Mouse (Mus musculus): Measurements from ENCODE around the gene Mccc2.
"Not testable (repeated sequence)": the region's sequence is repeated elsewhere in the genome, so short reads cannot be mapped to it uniquely, and the experiment has no call there.

Mccc2 gene

DNA sequence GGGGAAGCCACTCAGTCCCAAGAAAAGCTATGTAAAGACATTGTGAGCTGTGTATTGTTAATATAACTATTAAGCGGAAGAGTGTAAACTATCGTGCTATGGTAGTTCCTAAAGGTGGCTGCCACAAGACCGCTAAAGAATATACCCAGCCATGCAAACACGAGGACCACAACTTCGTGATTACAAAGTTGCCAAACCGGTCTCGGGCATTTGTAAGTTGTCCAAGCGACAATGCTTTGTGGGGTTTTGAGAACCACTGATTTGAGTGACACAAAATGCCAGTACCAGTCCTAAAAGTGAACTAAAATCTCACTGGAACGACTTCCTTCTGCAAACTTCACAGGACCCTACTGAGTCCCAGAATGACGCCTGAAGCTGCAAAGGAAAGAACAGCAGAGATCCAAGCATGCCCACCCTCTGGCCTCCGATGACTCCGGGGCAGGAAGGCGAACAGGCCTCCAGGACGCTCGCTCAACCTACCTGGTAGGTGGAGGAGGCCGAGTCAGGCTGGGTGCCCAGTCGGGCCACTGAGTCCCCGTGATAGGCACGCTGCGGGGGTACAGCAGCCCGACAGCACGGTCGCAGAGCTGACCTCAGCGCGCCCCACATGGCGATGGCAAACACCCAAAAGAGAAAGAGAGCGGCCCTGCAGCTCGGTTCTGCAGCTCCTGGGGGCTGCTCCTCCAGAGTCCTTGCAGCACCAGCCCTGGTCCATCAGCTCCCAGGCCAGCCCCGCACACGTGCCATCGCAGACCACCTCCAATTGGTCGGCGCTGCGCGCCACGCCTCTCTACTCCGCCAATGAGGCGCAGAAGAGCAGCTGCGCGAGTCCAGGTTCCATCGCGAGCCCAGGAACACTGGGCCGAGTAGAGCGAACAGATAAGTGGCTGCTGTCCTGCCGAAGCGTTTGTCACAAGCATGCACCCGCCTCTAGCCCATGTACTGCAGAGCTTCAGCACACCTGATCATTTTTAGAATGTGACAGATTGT is at the start of gene Mccc2:
Mccc2 (minus strand) TSS at position 734 of the 990 bp plus-strand sequence.
- DNase-seq = peak; percentile 86 to 89

DNA sequence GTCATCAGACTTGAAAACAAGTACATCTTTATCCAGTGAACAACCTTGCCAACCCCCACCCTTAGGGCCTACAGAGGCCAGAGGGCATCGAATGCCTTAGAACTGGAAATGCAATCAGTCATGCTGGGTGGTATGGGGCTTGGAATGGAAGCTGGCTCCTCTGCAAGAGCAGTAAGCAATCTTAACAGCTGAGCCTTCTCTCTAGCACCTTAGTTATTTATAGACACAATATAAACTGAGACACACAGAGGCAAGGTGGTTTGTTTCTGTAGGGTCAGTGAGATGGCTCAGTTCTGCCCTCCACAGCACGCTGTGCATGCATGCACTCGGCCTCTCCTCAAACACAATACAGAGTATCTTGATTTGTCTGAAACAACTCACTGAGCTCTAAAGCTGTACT is 48.5 kb upstream of the Mccc2 start:
- no peak for DNase-seq

DNA sequence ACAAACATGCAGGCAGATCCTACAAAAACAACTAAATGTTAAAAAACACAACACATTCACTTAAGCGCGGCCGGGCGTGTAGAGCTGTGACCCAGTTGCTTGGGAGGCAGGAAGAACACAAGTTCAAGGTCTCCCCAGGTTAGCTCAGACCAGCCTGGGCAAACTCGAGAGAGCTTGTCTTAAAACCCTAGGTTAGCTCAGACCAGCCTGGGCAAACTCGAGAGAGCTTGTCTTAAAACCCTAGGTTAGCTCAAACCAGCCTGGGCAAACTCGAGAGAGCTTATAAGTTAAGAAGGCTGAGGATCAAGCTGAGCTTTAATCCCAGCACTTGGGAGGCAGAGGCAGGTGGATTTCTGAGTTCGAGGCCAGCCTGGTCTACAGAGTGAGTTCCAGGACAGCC is 42.3 kb upstream of the Mccc2 start:
- DNase-seq = not testable (repeated sequence)

DNA sequence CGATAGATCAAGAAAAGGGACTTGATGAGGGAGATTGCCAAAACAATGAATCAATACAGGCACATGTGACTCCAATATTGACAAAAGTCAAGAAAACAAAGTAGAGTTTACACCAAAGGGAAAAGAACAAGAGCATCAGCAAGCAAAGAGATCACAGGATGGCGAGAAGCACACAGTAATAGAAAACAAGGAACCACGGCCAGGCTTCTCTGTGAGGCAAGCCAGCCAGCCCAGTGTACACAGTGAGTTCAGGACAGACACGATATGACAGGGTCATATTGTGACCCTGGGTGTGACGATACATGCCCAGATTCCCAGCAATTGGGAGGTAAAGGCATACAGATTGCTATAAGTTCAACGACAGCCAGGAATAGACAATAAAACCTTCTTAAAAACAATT is 10.6 kb upstream of the Mccc2 start:
- DNase-seq = no peak

DNA sequence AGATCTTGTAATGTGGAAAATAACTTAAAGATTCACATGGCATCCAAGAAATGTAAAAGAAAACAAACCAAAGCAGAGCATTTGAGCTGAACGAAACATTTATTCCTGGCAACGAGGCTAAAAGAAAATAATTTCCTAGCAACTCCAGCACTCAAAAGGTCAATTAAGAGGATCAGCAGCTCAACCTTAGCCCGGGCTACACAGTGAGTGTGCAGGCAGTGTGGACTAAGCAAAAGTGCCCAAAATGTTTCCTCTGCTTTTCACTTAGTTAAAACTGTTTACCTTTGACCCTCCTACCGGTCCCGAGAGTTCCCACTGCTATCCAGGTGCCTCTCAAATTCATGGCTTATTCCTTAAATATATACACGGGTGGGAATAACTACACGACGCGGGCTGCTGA is 1.5 kb upstream of the Mccc2 start:
- DNase-seq = no peak

DNA sequence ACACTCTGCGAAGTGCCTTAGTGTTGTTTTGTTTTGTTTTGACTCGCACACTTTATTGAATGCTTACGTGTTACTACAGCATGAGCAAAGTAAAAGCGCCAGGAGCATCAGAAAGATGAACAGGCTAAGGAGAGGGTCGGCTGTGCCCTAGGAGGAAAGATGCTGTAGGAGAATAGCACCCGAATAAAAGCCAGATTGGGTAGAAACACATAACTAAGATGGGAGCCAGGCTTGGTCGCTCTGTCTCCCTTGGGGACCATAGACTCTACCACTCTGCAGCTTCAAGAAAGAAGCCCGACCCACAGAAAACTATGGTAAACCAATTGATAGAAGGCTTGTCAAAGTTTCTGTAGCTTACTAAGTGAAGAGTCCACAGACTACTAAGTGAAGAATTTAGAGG is 498 bp upstream of the Mccc2 start:
- no peak for DNase-seq

DNA sequence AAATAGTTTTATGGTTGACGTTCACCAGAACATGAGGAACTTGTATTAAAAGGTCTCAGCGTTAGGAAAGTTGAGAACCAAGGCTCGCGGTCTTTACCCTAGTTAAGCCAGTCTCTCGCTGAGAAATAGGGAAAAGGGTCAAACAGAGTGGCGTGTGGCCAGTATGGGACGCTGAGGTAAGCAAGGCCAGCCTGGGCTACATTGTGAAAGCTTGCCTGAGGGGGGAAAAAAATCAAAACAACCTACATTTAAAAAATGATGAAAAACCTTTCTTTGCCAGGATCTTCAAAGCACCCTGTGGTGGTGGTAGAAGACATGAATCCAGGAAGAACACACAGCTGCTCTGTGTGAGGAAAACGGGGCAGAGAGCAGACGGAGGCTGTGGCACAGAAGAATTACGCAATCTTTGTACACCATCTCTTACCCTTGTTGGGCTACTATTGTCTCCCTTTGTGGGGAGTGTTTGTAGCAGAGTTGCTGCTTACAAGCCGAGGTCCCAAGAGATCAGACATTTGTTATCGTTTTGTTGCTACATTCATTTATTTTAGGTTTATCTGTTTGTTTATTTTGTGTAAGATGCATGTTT is 9.4 kb downstream of the Mccc2 start:
- peak in 1 of 2 experiments; percentile 10 for DNase-seq

DNA sequence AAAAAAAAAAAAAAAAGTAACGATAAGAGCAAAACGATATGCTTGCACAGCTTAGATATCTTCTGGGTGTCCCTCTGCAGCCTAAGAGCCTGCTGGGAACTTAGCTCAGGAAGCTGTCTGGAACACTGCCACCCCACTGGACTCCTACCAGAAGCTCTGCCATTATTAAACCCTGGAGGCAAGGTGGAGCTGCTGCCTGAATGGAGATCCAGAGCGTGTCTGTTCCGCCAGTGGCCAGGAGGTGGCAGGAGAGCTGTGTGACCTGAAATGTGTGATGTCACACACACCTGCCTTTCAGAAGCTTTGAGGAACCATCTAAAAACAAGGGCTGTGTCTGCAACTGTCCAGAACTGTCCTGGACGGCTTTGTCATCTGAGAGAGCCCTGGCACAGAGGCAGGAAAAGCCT is 13.6 kb downstream of the Mccc2 start:
- DNase-seq = peak; percentile 89 to 91

DNA sequence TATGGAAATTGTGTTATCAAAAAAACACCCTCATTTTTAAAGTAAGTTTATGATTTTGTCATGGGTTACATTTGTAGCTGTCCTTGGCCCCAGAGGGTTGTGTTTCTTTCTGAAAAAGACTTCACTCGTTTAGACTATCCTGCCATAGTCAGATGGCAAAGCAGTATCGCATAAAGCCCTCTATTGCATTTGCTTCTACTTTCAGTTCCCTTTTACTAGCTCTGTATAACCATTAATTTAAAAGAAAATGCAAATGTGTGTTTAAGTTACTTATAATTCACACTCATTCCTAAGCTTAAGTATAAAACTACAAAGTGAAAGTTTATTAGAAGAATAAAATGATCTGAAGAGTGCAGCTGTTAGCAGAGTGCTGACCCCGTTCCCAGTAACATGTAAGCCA is 16.4 kb downstream of the Mccc2 start:
- no peak for DNase-seq

DNA sequence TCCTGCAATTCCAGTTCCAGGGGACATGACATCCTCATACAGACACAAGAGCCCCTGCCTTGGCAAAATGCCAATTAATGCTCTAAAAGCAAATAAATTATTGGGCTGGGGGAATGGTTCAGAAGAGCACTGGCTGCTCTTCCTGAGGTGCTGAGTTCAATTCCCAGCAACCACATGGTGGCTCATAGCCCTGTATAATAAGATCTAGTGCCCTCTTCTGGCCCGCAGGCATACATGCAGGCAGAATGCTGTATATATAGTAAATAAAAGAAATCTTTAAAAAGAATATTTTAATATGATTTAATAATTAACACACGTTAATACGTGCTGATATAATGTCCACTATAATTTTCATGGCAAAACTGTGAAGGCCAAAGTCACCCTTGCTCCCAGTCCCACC is 17.3 kb downstream of the Mccc2 start:
- DNase-seq = no peak

DNA sequence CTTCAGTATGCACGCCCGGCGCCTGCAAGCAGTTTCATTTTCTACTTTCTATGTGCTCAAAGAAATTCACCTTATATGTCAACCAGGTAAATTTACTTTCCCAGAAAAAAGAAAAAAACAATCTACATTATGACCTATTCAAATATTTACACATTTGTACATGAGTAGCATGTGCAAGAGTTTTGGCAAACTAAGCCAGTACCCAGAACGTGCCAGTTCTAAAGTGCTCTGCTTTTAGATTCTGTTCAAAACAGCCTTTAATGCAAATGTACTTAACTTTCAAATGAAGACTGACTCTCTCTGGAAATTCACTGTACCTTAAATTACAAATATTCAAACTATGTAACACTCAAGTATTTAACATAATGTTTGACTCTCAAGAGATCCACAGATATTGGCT is 25.8 kb downstream of the Mccc2 start:
- DNase-seq = peak; percentile 29 to 38

DNA sequence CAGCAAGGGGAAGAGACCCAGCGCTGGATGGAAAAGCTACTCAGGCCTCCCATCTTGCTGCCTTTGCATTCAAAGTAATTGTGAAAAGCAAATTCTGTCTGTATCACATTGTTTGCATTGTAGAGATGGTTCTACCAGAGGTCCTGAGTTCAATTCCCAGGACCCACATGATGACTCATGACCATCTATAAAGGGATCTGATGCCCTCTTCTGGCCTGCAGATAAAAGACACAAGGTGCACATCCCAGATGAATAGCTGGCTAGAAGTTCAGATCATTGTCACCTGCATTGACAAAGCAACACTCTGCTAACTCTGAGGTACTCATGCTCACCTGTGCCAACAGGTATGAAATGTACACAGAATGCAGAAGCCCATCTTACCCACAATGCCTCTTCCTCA is 32.1 kb downstream of the Mccc2 start:
- no peak for DNase-seq

DNA sequence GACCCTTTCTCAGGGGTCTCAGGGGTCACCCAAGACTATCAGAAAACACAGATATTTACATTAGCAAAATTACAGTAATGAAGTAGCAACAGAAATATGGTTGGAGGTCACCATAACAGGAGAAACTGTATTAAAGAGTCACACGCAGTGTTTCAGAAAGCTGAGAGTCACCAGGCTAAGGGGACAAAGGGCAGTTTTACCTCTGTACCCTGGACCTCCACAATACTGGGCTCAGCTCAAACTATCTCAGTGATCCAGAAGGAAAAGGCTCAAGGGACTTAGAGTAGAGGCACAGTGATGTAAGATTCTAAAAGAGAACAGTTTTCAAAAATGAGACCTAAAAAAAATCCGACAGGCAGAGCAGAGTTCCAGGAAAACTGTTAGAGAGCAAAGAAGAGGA is 36.0 kb downstream of the Mccc2 start:
- DNase-seq = no peak

DNA sequence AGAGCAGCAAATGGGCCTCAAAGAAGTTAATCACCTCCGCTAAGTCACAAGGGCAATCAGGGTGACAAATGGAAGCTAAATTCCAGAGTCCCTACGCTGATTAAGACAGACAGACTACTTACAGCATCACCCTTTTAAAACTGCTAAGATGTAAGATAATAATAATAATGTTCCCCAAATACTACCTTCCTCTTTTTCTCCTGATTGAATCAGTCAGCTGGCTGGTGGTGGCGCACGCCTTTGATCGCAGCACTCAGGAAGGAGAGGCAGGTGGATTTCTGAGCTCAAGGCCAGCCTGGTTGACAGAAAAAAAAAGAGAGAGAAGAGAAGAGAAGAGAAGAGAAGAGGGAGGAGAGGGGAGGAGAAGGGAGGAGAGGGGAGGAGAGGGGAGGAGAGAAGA is 45.4 kb downstream of the Mccc2 start:
- DNase-seq = no peak

DNA sequence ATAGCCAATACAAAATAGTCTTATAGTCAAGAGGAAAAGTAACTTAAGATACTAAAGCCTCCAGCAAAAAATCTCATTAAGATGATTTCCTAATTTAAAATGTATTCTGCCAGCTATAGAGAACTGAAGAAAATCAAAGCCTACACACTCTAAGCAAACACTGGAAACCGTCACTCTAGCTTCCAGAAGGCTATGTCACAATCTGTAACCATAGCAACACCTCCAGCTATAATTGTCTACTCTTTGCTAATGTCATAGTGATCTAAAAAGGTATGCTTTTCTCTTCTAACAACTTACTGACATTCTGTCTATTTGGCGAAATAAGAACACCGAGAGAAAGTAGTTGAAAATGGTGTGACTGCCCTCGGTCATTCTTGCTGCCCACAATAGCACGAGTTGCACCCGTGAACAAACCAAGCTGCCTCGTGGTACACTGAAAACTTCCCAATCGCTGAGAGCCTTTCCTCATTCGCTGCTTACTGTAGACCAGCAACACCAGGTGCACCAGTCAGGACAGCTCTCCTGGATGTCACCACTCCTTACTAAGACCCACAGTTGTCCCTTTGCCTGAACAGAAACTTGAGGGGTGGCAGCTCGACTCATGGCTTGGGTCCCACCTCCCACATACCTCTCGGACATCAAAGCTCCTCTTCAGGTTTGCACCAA is 48.3 kb downstream of the Mccc2 start:
- no peak for DNase-seq

DNA sequence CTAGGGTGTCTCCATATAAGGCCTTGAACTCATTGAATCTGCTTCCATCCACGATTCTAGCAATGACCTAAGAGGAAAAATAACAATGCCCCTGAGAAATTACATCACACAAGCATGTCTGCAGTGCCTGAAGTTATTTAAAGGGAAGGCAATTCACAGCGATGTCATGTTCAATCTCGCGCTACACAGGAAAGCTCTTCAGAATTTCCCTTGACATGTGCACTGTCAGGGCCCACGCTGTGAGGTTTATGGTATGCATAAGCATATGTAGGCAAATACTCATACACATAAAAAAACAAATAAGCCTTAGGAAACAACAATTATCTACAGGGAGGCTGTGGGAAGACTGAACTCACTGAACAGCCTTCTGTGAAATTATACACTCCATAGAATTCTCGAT is 51.6 kb downstream of the Mccc2 start:
- DNase-seq = no peak

DNA sequence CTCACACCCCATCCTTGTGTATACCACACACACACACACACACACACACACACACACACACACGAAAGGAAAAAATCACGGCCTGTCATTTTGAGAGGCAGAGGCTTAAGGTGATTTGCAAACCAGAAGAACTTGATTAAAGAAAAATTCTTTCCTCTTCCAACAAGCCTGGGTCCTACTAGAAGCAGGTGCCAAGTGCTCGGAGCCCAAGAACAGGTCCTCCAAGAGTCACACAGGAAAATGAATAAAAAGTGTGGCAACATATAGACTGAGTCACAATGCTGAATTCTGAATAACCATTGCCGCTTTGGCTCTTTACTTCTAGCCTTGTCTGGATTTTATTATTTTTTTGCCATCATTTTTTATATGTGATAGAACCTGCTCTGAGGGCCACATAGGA is 53.8 kb downstream of the Mccc2 start:
- DNase-seq = no peak

DNA sequence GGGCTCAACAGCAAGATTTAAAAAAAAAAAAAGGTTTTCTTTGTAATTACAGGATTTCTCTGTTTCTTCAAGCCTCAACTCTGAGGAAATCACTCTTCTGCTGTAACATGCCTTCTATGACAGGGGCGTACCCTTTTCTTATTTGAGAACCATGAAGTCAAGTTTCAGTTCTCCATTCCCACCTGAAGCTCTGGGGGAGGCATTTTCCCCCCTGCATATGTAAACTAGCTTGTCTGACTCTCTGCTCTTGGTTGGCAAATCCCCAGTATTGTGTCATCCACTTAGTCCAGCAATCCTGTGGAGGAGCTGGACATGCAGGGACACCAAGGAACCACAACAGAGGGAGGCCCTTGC is 59.9 kb downstream of the Mccc2 start:
- DNase-seq = peak in 1 of 2 experiments; percentile 10

DNA sequence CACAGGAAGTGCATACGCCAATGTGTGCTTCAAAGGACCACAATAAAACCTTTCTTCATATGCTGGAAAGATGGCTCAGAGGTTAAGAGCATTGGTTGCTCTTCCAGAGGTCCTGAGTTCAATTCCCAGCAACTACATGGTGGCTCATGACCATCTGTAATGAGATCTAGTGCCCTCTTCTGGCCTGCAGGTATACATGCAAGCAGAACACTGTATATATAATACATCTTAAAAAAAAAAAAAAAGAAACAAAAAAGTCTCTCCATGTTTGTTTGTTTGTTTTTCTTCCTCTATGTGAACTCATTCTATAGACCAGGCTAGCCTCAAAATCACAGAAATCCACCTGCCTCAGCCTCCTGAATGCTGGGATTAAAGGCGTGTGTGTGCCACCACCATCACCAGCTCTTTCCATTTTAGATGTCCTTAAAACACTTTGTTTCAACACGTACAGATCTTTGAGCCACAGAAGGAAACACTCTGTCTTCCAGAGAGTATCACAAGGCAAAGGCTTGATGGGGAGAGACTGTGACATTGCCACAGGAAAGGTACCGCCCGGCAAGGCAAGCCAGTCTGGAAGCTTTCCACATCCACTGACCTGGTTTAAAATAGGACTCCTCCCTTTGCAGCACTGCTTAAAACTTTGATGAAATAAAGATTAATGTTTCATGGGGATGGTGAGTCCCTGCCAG is 60.4 kb downstream of the Mccc2 start:
- DNase-seq = no peak

DNA sequence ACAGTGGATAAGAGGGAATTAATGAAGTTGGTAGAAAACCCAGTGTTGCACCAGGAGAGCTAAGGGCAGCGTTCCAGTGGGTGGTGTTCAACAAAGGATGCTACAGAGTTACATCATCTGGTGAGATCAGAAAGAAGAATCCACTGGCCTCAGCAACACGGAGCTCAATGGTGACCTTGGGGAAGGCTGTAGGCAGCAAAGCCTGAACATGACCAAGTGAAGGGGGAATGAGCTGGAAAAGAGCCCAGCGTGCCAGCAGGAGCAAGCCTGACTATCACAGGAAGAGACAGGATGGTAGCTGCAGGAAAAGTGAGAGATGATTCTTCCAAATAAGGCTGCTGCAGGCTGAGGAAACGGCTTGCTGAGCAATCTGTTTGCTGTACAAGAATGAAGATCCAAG is 68.0 kb downstream of the Mccc2 start:
- DNase-seq = no peak

DNA sequence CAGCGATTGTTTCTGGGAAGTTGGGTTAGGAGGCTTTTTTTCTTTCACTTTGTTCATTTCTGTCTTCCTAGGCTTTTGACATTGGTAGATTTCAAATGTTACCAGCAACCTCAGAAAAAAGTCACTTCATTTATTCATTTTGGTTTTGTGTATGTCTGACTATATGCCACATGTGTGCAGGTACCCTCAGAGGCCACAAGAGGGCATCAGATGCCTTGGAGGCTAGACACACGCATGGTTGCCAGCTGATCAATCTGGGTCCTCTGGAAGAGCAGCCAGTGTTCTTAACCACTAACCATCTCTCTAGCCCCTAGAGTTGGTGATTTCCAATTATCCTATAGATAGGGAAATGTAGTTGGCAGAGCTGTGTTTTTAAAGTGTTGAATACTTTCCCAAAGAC is 71.9 kb downstream of the Mccc2 start:
- no peak for DNase-seq

DNA sequence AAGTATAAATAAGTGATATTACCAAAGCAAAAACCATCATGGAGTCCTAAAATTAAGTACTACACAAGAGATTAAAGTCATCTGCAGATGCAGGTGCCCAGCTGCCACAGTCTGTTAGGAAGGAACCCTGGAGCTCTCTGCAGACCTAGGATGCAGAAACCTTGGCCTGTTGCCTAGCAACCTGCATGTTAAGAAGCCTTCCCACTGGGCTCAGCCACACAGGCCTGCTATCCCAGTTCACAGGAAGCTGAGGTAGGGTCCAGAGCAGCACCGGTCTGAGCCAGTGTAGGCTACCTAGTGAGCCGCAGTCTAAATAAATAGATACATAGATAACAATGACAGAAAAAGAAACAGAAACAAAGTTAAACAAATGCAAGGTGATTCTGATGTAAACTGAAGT is 74.8 kb downstream of the Mccc2 start:
- DNase-seq = no peak

DNA sequence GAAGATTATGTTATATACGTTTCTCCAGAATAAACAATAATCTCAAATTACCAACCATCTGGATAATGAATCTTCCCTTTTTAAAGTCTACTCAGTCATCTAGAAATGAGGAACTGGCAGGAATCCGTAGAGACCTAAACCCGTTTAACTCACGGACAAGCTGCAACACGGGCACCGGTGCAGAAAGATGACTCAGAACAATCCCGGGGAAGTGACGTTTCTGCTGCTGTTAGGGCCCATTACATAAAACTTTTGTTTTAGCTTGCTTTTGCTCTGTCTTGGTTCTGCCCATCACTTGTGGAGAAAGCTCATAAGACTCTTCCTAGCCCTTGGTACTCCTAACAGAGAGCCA is 76.1 kb downstream of the Mccc2 start:
- DNase-seq = no peak
